Mouse (Mus musculus) liver, embryonic 11.5 days (tissue): ENCODE data around the gene Nol4l. TPM values are rescaled to one million over a fixed set of nuclear protein-coding genes. Genes with fewer than 3 reads are reported as not detected.

Source experiments
- ATAC-seq: fragments of 200-750 bp; cut with Nextera tagmentation; replicated peaks from 2 replicates; pipeline ENCODE4 v1.8.0; 2017; ENCODE audit warnings: moderate number of reproducible peaks, mild to moderate bottlenecking, moderate TSS enrichment, moderate library complexity; ENCODE audit not compliant: low FRiP score
- DNase-seq: peaks from one replicate; pipeline ENCODE4 v3.0.0-alpha.2; 2017; ENCODE audit warnings: low spot score
- H3K27ac ChIP-seq: fragments of 300-500 bp; sonication (generic); 2 replicates; pipeline ENCODE4 v1.5.1; 2014; ENCODE audit warnings: mild to moderate bottlenecking, low read depth, low read length, control low read depth
- H3K27me3 ChIP-seq: fragments of 300-500 bp; sonication (generic); replicated peaks from 2 replicates; pipeline ENCODE4 v1.6.1; 2014; ENCODE audit warnings: low read length, mixed read lengths; ENCODE audit not compliant: control insufficient read depth, insufficient read depth
- H3K36me3 ChIP-seq: fragments of 300-500 bp; sonication (generic); 2 replicates; pipeline ENCODE4 v1.6.1; 2014; ENCODE audit warnings: mild to moderate bottlenecking, low read length, moderate library complexity, mixed read lengths; ENCODE audit not compliant: control insufficient read depth, insufficient read depth
- H3K4me1 ChIP-seq: fragments of 300-500 bp; sonication (generic); replicated peaks from 2 replicates; pipeline ENCODE4 v1.6.1; 2014; ENCODE audit warnings: low read length, mixed read lengths; ENCODE audit not compliant: control insufficient read depth, insufficient read depth
- H3K4me2 ChIP-seq: fragments of 300-500 bp; sonication (generic); 2 replicates; pipeline ENCODE4 v1.6.1; 2014; ENCODE audit warnings: mild to moderate bottlenecking, control low read depth, moderate library complexity
- H3K4me3 ChIP-seq: fragments of 300-500 bp; sonication (generic); 2 replicates; pipeline ENCODE4 v1.5.1; 2014; ENCODE audit warnings: low read depth, low read length, control low read depth
- H3K9ac ChIP-seq: fragments of 300-500 bp; sonication (generic); 2 replicates; pipeline ENCODE4 v1.6.1; 2014; ENCODE audit warnings: low read depth, low read length, control low read depth
- H3K9me3 ChIP-seq: fragments of 300-500 bp; sonication (generic); 2 replicates; pipeline ENCODE4 v1.6.1; 2016; ENCODE audit warnings: low read length, inconsistent platforms, mixed read lengths; ENCODE audit not compliant: control insufficient read depth
- WGBS: fragments of 180-500 bp; shearing (Covaris S2); extraction: QIAGEN DNeasy Blood & Tissue Kit; methylation state at CpG from one replicate; pipeline ENCODE4 v1.1.7; 2014; 5-methylcytosine and 5-hydroxymethylcytosine counted together
- polyA plus RNA-seq: library from polyadenylated mRNA; unstranded; fragments of >200 nt; fragmentation: Nextera tagmentation; extraction: Ambion mirVana; gene quantifications from 2 replicates; pipeline ENCODE4 v1.2.1, GENCODE M21; 2014

Nol4l gene
- polyA plus RNA-seq, 1 experiment from 2014 or later, result 15.8 TPM

DNA sequence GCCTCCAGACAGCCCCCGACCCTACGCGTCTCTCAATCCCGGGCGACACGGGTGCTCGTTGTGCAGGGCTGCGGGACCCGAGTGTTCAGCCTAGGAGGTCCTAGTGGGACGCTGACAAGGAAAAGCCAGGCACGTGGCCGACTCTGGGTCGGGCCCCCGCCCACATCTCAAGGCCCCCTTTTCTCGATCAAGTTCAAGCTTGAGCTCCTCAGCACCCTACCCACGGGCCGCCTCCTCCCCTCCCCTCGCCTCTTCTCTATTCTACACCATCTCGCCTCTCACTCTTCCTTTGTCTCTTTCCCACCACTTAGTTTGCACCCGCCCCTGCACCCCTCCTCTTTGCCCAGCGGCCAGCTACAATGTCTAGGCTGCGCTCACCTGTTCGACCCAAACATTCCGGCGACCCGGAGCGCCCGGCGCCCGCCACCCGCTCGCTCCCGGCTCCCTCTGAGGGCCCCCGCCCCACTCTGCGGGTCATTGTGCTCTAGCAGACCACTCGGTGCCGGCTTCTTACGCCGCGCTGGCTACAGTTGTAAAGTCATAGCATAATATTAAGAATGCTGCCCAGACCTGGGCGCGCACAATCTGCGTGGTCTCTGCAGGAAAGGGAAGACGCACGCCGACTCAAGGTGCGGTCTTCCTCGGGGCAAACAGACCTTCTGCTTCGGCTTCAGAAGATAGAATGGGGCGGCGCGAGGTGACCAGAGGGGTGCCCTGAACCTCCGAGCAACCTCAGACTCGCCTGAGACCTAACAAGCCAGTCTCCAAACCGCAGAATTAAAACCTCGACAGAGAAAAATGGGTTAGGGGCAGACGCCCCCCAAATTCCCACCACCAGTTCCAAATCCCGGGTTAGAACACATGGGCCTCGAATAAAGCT lies 84.4 kb downstream of the Nol4l start:
- Histone ChIP-seq H3K27ac (peak overlapping the region; percentile 88), H3K4me1 (peaks cover 52% of the 10 kb centered on the region)

GRCm38 (mm10) chr2:153444254-153445136 lies 85.3 kb downstream of the Nol4l start:
- peak overlapping the region; percentile 98 for H3K4me2 ChIP-seq
- H3K4me3 ChIP-seq, result peak overlapping the region; percentile 79
- no peaks in the 10 kb centered on the region for H3K9me3 ChIP-seq
- WGBS, result 1% methylated on average over 33 of the region's 64 CpGs
- H3K27ac ChIP-seq, result peak overlapping the region; percentile 88
- DNase-seq (peak; percentile 84), ATAC-seq (peak; percentile 73)
- no peaks in the 10 kb centered on the region; the same call in 1 of the 2 replicates for H3K36me3 ChIP-seq
- peak overlapping the region; percentile 71 for H3K9ac ChIP-seq
- peaks cover 57% of the 10 kb centered on the region for H3K4me1 ChIP-seq
- no peaks in the 10 kb centered on the region for H3K27me3 ChIP-seq

More for the DNA sequence above, 84.4 kb downstream of the Nol4l start:
- H3K36me3 ChIP-seq, result no peaks in the 10 kb centered on the region; the same call in 1 of the 2 replicates
- DNase-seq (peak; percentile 62), ATAC-seq (peak; percentile 32)
- H3K9me3 ChIP-seq, result no peaks in the 10 kb centered on the region
- H3K4me2 ChIP-seq, result peak overlapping the region; percentile 98
- H3K4me3 ChIP-seq, result peak overlapping the region; percentile 79
- no peaks in the 10 kb centered on the region for H3K27me3 ChIP-seq
- under 1% methylated on average over 58 of the region's 59 CpGs for WGBS
- peak overlapping the region; percentile 63 for H3K9ac ChIP-seq

DNA sequence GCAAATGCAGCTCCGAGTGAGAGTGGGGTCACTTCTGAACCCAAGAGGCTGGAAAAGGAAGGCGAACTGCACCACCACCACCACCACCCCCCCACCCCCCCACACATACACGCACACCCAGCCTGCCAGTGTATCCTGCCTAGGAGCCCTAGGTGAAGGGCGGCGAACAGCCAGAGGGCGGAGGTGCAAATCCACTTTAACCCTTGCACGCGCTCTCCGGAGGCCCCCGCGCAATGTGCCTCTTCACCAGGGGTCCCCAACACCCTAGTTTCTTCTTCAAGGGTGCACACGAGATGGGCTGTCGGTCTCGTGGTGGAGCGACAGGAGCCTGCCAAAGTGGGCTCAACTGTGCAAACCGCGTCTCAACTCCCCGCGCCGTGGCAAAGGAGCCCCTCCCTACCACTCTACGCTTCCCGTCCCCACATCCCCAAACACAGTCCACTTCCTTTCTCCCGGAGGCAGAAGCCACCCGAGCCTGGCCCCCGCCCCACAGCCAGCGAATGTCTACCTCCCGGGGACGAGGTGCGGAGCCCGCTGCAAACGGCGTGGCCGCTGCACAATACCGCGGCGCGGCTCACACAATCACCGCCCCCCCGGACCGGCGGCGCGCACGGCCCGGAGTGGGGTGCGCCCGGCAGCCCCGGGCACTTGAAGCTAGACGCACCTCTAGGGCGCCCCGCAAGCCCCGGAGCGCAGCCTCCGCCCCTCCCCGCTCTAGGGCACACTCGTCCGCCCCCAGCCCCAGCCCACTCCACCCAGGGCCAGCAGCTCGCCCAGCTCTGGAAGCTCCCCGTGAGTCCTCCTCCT lies 86.1 kb downstream of the Nol4l start:
- Histone ChIP-seq H3K9ac (peak overlapping the region; percentile 71), H3K27ac (peak overlapping the region; percentile 82), H3K9me3 (no peaks in the 10 kb centered on the region), H3K4me1 (peaks cover 61% of the 10 kb centered on the region), H3K27me3 (no peaks in the 10 kb centered on the region), H3K36me3 (no peaks in the 10 kb centered on the region; the same call in 1 of the 2 replicates), H3K4me2 (peak overlapping the region; percentile 98), H3K4me3 (peak overlapping the region; percentile 79)
- DNase-seq (peak; percentile 65), ATAC-seq (peak; percentile 29)
- WGBS, result 1% methylated on average over 59 of the region's 59 CpGs

DNA sequence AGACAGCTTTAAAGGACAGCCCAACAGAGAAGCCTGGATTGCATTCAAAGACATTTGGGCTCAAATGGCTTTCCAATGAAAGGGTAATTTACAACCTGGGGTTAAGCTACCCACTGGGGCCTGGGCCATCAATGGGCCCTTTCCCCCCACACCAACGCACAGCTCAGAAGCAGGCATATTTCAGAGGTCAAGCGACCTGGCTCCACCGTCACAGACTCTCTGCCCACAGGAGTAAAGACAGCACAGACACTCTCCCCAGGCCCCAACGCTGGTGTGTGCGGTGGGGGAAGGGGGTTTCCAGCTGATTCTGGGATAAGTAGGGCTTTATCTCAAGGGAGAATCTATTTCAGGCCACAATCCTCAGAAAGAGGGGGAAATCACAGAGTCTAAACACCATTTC lies 87.1 kb downstream of the Nol4l start:
- no peak for ATAC-seq
- Histone ChIP-seq H3K36me3 (no peaks in the 10 kb centered on the region; the same call in 1 of the 2 replicates), H3K27me3 (no peaks in the 10 kb centered on the region), H3K4me2 (peak overlapping the region; percentile 98), H3K4me3 (peak overlapping the region; percentile 79), H3K4me1 (peaks cover 66% of the 10 kb centered on the region), H3K9me3 (no peaks in the 10 kb centered on the region), H3K9ac (peak overlapping the region; percentile 5), H3K27ac (no peak overlapping the region)
- 23% methylated on average over 5 of the region's 5 CpGs for WGBS
- DNase-seq, result no peak

- DNase-seq (no peak), ATAC-seq (no peak)
- Histone ChIP-seq H3K36me3 (no peaks in the 10 kb centered on the region; the same call in 1 of the 2 replicates), H3K4me1 (peaks cover 72% of the 10 kb centered on the region), H3K27ac (peak overlapping the region; percentile 58; the same call in 1 of the 2 replicates), H3K4me3 (no peak overlapping the region), H3K9me3 (no peaks in the 10 kb centered on the region), H3K4me2 (peak overlapping the region; percentile 98; the same call in 1 of the 2 replicates), H3K9ac (no peak overlapping the region), H3K27me3 (no peaks in the 10 kb centered on the region)
- 61% methylated on average over 3 of the region's 3 CpGs for WGBS
Observed at GRCm38 (mm10) chr2:153441228-153441627, 88.5 kb downstream of the Nol4l start.

GRCm38 (mm10) chr2:153440755-153441154 lies 89.0 kb downstream of the Nol4l start:
- ATAC-seq (no peak), DNase-seq (no peak)
- Histone ChIP-seq H3K4me3 (no peak overlapping the region), H3K36me3 (no peaks in the 10 kb centered on the region; the same call in 1 of the 2 replicates), H3K4me1 (peaks cover 74% of the 10 kb centered on the region), H3K9ac (no peak overlapping the region), H3K27me3 (no peaks in the 10 kb centered on the region), H3K9me3 (no peaks in the 10 kb centered on the region), H3K27ac (no peak overlapping the region), H3K4me2 (no peak overlapping the region)
- WGBS, result 58% methylated on average over 2 of the region's 2 CpGs

DNA sequence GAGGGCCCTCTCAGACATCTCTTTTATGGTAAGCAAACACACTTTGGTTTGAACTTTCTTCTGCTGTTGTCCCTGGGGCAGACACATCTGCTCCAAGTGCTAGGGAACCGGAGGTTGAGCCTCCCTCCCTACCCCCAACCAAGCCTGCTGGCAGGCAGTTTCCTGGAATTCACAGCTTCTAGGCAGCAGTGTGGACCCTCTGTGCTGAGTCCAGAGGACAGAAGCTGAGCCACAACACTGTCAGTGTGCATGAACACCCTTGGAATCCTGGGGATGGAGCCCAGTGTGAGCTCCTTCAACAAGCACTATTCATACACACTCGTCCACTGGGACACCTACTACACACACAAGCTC lies 92.5 kb downstream of the Nol4l start:
- Histone ChIP-seq H3K4me1 (peaks cover 84% of the 10 kb centered on the region), H3K27me3 (no peaks in the 10 kb centered on the region), H3K9ac (0 out of 2 replicates have a peak overlapping the region, but pooled peaks have one; percentile 18), H3K36me3 (peaks cover 2% of the 10 kb centered on the region; the same call in 1 of the 2 replicates), H3K27ac (peak overlapping the region; percentile 75), H3K4me2 (peak overlapping the region; percentile 28), H3K9me3 (no peaks in the 10 kb centered on the region), H3K4me3 (no peak overlapping the region)
- 0 out of 2 replicates have a peak, but pooled peaks have one; percentile 8 for ATAC-seq
- WGBS, result 44% methylated on average over 2 of the region's 2 CpGs
- DNase-seq, result no peak
